Mouse (Mus musculus): Measurements from ENCODE around the gene Klhl6. TPM values are rescaled to one million over a fixed set of nuclear protein-coding genes. Genes with fewer than 3 reads are reported as not detected.
"Not testable (repeated sequence)": the region's sequence is repeated elsewhere in the genome, so short reads cannot be mapped to it uniquely, and the experiment has no call there.

The Klhl6 gene
- 8.8 and 8.9 TPM in 2 replicates for polyA plus RNA-seq (2016; fragmentation: Nextera tagmentation; extraction: Ambion mirVana)

GRCm38 (mm10) chr16:19982537-19983257 lies at the start of gene Klhl6:
Gene Klhl6, minus strand, starts transcription at chr16:19983037.
- no peaks in the 10 kb centered on the region for H3K9me3 ChIP-seq
- no peaks in the 10 kb centered on the region for H3K27me3 ChIP-seq (ENCODE audit: insufficient read depth, poor library complexity, severe bottlenecking)
- no peak within 1 kb of the TSS for H3K27ac ChIP-seq
- 75% methylated on average over 14 of the region's 14 CpGs for WGBS
- H3K36me3 ChIP-seq, result no peaks in the 10 kb centered on the region
- DNase-seq (ENCODE audit: low spot score), result peak; percentile 9
- H3K4me1 ChIP-seq (replicated peaks), result no peaks in the 10 kb centered on the region
- no peak within 1 kb of the TSS for H3K4me3 ChIP-seq

GRCm38 (mm10) chr16:20027241-20027640 lies 44.4 kb upstream of the Klhl6 start:
- H3K27me3 ChIP-seq (ENCODE audit: insufficient read depth, poor library complexity, severe bottlenecking); H3K4me3 ChIP-seq; DNase-seq (ENCODE audit: low spot score); H3K36me3 ChIP-seq; H3K27ac ChIP-seq; H3K9me3 ChIP-seq; H3K4me1 ChIP-seq (replicated peaks): not testable (repeated sequence)
- WGBS, result 83% methylated on average over 3 of the region's 4 CpGs

GRCm38 (mm10) chr16:20022821-20023220 lies 40.0 kb upstream of the Klhl6 start:
- DNase-seq (ENCODE audit: low spot score), result no peak
- H3K4me3 ChIP-seq, result no peak overlapping the region
- H3K9me3 ChIP-seq, result no peaks in the 10 kb centered on the region
- H3K27me3 ChIP-seq (ENCODE audit: insufficient read depth, poor library complexity, severe bottlenecking), result no peaks in the 10 kb centered on the region
- H3K36me3 ChIP-seq, result no peaks in the 10 kb centered on the region
- 78% methylated on average over 1 of the region's 1 CpGs for WGBS
- H3K27ac ChIP-seq, result no peak overlapping the region
- H3K4me1 ChIP-seq (replicated peaks), result no peaks in the 10 kb centered on the region

GRCm38 (mm10) chr16:20021848-20022247 lies 39.0 kb upstream of the Klhl6 start:
- no peaks in the 10 kb centered on the region for H3K4me1 ChIP-seq (replicated peaks)
- no peak for DNase-seq (ENCODE audit: low spot score)
- 83% methylated on average over 2 of the region's 2 CpGs for WGBS

GRCm38 (mm10) chr16:20012647-20013046 lies 29.8 kb upstream of the Klhl6 start:
- H3K9me3 ChIP-seq, result no peaks in the 10 kb centered on the region
- no peaks in the 10 kb centered on the region for H3K36me3 ChIP-seq
- H3K4me3 ChIP-seq, result no peak overlapping the region
- no peak for DNase-seq (ENCODE audit: low spot score)
- H3K4me1 ChIP-seq (replicated peaks), result no peaks in the 10 kb centered on the region
- H3K27me3 ChIP-seq (ENCODE audit: insufficient read depth, poor library complexity, severe bottlenecking), result no peaks in the 10 kb centered on the region
- H3K27ac ChIP-seq, result no peak overlapping the region

More at GRCm38 (mm10) chr16:20021848-20022247, 39.0 kb upstream of the Klhl6 start:
- H3K27me3 ChIP-seq (ENCODE audit: insufficient read depth, poor library complexity, severe bottlenecking), result no peaks in the 10 kb centered on the region
- H3K36me3 ChIP-seq, result no peaks in the 10 kb centered on the region
- H3K4me3 ChIP-seq, result no peak overlapping the region
- no peak overlapping the region for H3K27ac ChIP-seq
- no peaks in the 10 kb centered on the region for H3K9me3 ChIP-seq

GRCm38 (mm10) chr16:20006066-20006465 lies 23.2 kb upstream of the Klhl6 start:
- Histone ChIP-seq H3K36me3 (no peaks in the 10 kb centered on the region), H3K27ac (no peak overlapping the region), H3K9me3 (no peaks in the 10 kb centered on the region), H3K4me1 (replicated peaks) (no peaks in the 10 kb centered on the region), H3K4me3 (no peak overlapping the region), H3K27me3 (ENCODE audit: insufficient read depth, poor library complexity, severe bottlenecking) (no peaks in the 10 kb centered on the region)
- DNase-seq (ENCODE audit: low spot score), result no peak
- WGBS, result 75% methylated on average over 1 of the region's 1 CpGs

GRCm38 (mm10) chr16:20000286-20000685 lies 17.4 kb upstream of the Klhl6 start:
- WGBS, result 93% methylated on average over 8 of the region's 8 CpGs
- H3K27me3 ChIP-seq (ENCODE audit: insufficient read depth, poor library complexity, severe bottlenecking); H3K4me3 ChIP-seq; H3K4me1 ChIP-seq (replicated peaks); H3K27ac ChIP-seq; H3K9me3 ChIP-seq; H3K36me3 ChIP-seq; DNase-seq (ENCODE audit: low spot score): not testable (repeated sequence)

- DNase-seq (ENCODE audit: low spot score), result no peak
- Histone ChIP-seq H3K4me1 (replicated peaks) (no peaks in the 10 kb centered on the region), H3K27ac (no peak overlapping the region), H3K27me3 (ENCODE audit: insufficient read depth, poor library complexity, severe bottlenecking) (no peaks in the 10 kb centered on the region), H3K36me3 (no peaks in the 10 kb centered on the region), H3K9me3 (no peaks in the 10 kb centered on the region), H3K4me3 (no peak overlapping the region)
- WGBS, result 91% methylated on average over 7 of the region's 7 CpGs
These were observed 14.8 kb upstream of the Klhl6 start for GRCm38 (mm10) chr16:19997616-19998015.

GRCm38 (mm10) chr16:19996913-19997312 lies 14.1 kb upstream of the Klhl6 start:
- not testable (repeated sequence) for H3K9me3 ChIP-seq; H3K27ac ChIP-seq; H3K4me3 ChIP-seq; H3K4me1 ChIP-seq (replicated peaks); H3K36me3 ChIP-seq; DNase-seq (ENCODE audit: low spot score); H3K27me3 ChIP-seq (ENCODE audit: insufficient read depth, poor library complexity, severe bottlenecking)
- WGBS, result 17% methylated on average over 6 of the region's 6 CpGs

- H3K4me1 ChIP-seq (replicated peaks), result no peaks in the 10 kb centered on the region
- no peak for DNase-seq (ENCODE audit: low spot score)
These were observed 13.0 kb upstream of the Klhl6 start for GRCm38 (mm10) chr16:19995818-19996217.

GRCm38 (mm10) chr16:19993278-19993677 lies 10.4 kb upstream of the Klhl6 start:
- Histone ChIP-seq H3K4me3 (no peak overlapping the region), H3K9me3 (no peaks in the 10 kb centered on the region; the same call in 1 of the 2 replicates), H3K27me3 (ENCODE audit: insufficient read depth, poor library complexity, severe bottlenecking) (no peaks in the 10 kb centered on the region), H3K36me3 (no peaks in the 10 kb centered on the region), H3K4me1 (replicated peaks) (no peaks in the 10 kb centered on the region), H3K27ac (no peak overlapping the region)
- 88% methylated on average over 3 of the region's 3 CpGs for WGBS
- no peak for DNase-seq (ENCODE audit: low spot score)

More at GRCm38 (mm10) chr16:19995818-19996217, 13.0 kb upstream of the Klhl6 start:
- Histone ChIP-seq H3K4me3 (no peak overlapping the region), H3K9me3 (no peaks in the 10 kb centered on the region), H3K36me3 (no peaks in the 10 kb centered on the region), H3K27me3 (ENCODE audit: insufficient read depth, poor library complexity, severe bottlenecking) (no peaks in the 10 kb centered on the region), H3K27ac (no peak overlapping the region)

- Histone ChIP-seq H3K27ac (no peak overlapping the region), H3K4me1 (replicated peaks) (no peaks in the 10 kb centered on the region), H3K27me3 (ENCODE audit: insufficient read depth, poor library complexity, severe bottlenecking) (no peaks in the 10 kb centered on the region), H3K9me3 (no peaks in the 10 kb centered on the region; the same call in 1 of the 2 replicates), H3K4me3 (no peak overlapping the region), H3K36me3 (no peaks in the 10 kb centered on the region)
- DNase-seq (ENCODE audit: low spot score), result no peak
These were observed 7.7 kb upstream of the Klhl6 start for GRCm38 (mm10) chr16:19990536-19990935.

GRCm38 (mm10) chr16:19987589-19987988 lies 4.8 kb upstream of the Klhl6 start:
- no peak overlapping the region for H3K4me3 ChIP-seq
- H3K27ac ChIP-seq, result no peak overlapping the region
- 85% methylated on average over 2 of the region's 2 CpGs for WGBS
- DNase-seq (ENCODE audit: low spot score), result no peak
- no peaks in the 10 kb centered on the region; the same call in 1 of the 2 replicates for H3K9me3 ChIP-seq
- no peaks in the 10 kb centered on the region for H3K4me1 ChIP-seq (replicated peaks)
- H3K27me3 ChIP-seq (ENCODE audit: insufficient read depth, poor library complexity, severe bottlenecking), result no peaks in the 10 kb centered on the region
- no peaks in the 10 kb centered on the region for H3K36me3 ChIP-seq

All from hindbrain, embryonic 10.5 days (tissue).